8 mouse cellular contexts compared by ENCODE assay signal in genomic region chr16:32876831-32877230, GRCm38 (mm10). TPM values are rescaled to one million over a fixed set of nuclear protein-coding genes. Genes with fewer than 3 reads are reported as not detected.
DNase-seq lines count a peak whose midpoint lies in the region; ATAC-seq and TF ChIP-seq lines count a peak whose summit lies in the region.

No protein-coding gene starts in this region.

- peak overlapping the region; percentile 66 for H3K4me3 ChIP-seq in lung, adult 2 months (replicated peaks; ENCODE audit: extremely low read depth, low read depth, low read length)
- H3K4me3 ChIP-seq in embryonic facial prominence, embryonic 15.5 days (replicated peaks), result peak overlapping the region; percentile 78
- H3K4me3 ChIP-seq in limb, embryonic 10.5 days, result peak overlapping the region; percentile 89
- H3K4me3 ChIP-seq in neural tube, embryonic 12.5 days, result peak overlapping the region; percentile 88

- no peak overlapping the region for H3K27ac ChIP-seq in embryonic facial prominence, embryonic 15.5 days (replicated peaks)
- no peak overlapping the region for H3K27ac ChIP-seq in limb, embryonic 10.5 days
- no peak overlapping the region for H3K27ac ChIP-seq in neural tube, embryonic 12.5 days

- no peak for TF ChIP-seq POLR2A in lung, adult 2 months (IDR thresholded peaks at IDR 0.05; ENCODE audit: borderline replicate concordance, extremely low read depth, low read depth, low read length)

- H3K27me3 ChIP-seq in embryonic facial prominence, embryonic 15.5 days, result no peaks in the 10 kb centered on the region
- no peaks in the 10 kb centered on the region for H3K27me3 ChIP-seq in limb, embryonic 10.5 days (ENCODE audit: low read depth, poor library complexity, severe bottlenecking)
- no peaks in the 10 kb centered on the region for H3K27me3 ChIP-seq in neural tube, embryonic 12.5 days (replicated peaks)

- no peak for ATAC-seq in embryonic facial prominence, embryonic 15.5 days (ENCODE audit: insufficient number of reproducible peaks, low FRiP score, low TSS enrichment, low read depth)
- no peak for ATAC-seq in neural tube, embryonic 12.5 days (ENCODE audit: low FRiP score, low read depth)
- ATAC-seq in activated CD4-positive, CD25-positive, alpha-beta regulatory T cell, adult 4 months, result no peak

- no peak for DNase-seq in lung, adult 2 months
- DNase-seq in lung, postnatal 25 days (ENCODE audit: low spot score), result no peak
- DNase-seq in limb, embryonic 10.5 days (ENCODE audit: low spot score), result no peak
- DNase-seq in layer of hippocampus, adult 11-12 months (ENCODE audit: low spot score), result no peak
- no peak for DNase-seq in spleen, postnatal 4 days (ENCODE audit: low spot score in 2 of 2)

- TF ChIP-seq CTCF in lung, adult 2 months (IDR thresholded peaks at IDR 0.05; ENCODE audit: insufficient read depth, low read length), result no peak

- H3K4me2 ChIP-seq in embryonic facial prominence, embryonic 15.5 days (replicated peaks), result peak overlapping the region; percentile 74
- H3K4me2 ChIP-seq in neural tube, embryonic 12.5 days (replicated peaks), result peak overlapping the region; percentile 82

- H3K4me1 ChIP-seq in lung, adult 2 months (ENCODE audit: control insufficient read depth, insufficient read depth, low read length), result peaks cover 6% of the 10 kb centered on the region; the same call in 1 of the 2 replicates
- peaks cover 13% of the 10 kb centered on the region for H3K4me1 ChIP-seq in embryonic facial prominence, embryonic 15.5 days
- H3K4me1 ChIP-seq in limb, embryonic 10.5 days, result peaks cover 14% of the 10 kb centered on the region
- peaks cover 16% of the 10 kb centered on the region for H3K4me1 ChIP-seq in neural tube, embryonic 12.5 days

- H3K9ac ChIP-seq in embryonic facial prominence, embryonic 15.5 days, result no peak overlapping the region
- H3K9ac ChIP-seq in neural tube, embryonic 12.5 days, result peak overlapping the region; percentile 88; the same call in 1 of the 2 replicates

- 9% methylated on average over 9 of the region's 9 CpGs for WGBS in lung, adult 2 months
- 17% methylated on average over 9 of the region's 9 CpGs for WGBS in embryonic facial prominence, embryonic 15.5 days
- WGBS in limb, embryonic 10.5 days, result 42% methylated on average over 9 of the region's 9 CpGs
- 38% methylated on average over 9 of the region's 9 CpGs for WGBS in neural tube, embryonic 12.5 days

- no peaks in the 10 kb centered on the region for H3K9me3 ChIP-seq in embryonic facial prominence, embryonic 15.5 days (replicated peaks)
- H3K9me3 ChIP-seq in limb, embryonic 10.5 days (replicated peaks), result no peaks in the 10 kb centered on the region
- no peaks in the 10 kb centered on the region for H3K9me3 ChIP-seq in neural tube, embryonic 12.5 days

- H3K36me3 ChIP-seq in embryonic facial prominence, embryonic 15.5 days, result no peaks in the 10 kb centered on the region
- H3K36me3 ChIP-seq in limb, embryonic 10.5 days, result peaks cover 7% of the 10 kb centered on the region
- H3K36me3 ChIP-seq in neural tube, embryonic 12.5 days, result no peaks in the 10 kb centered on the region

RNA-seq across cellular contexts. Expression of gene Fyttd1, which starts 0.5 kb away (rescaled TPM):
- polyA plus RNA-seq in lung, adult 2 months (2012; rRNA removed), result 8.4 and 8.9 TPM in 2 replicates
- polyA plus RNA-seq in embryonic facial prominence, embryonic 15.5 days (2015; fragmentation: Nextera tagmentation; extraction: Ambion mirVana), result 90.0 and 99.3 TPM in 2 replicates
- 91.6 and 94.8 TPM in 2 replicates for polyA plus RNA-seq in limb, embryonic 10.5 days (2016; fragmentation: Nextera tagmentation; extraction: Ambion mirVana)
- 112 and 115 TPM in 2 replicates for polyA plus RNA-seq in neural tube, embryonic 12.5 days (2016; fragmentation: Nextera tagmentation; extraction: Ambion mirVana)
- polyA plus RNA-seq in activated CD4-positive, CD25-positive, alpha-beta regulatory T cell, adult 4 months (2017; shearing (Covaris generic)), result 10 to 100 TPM; 66.7 to 69.8 TPM

RNA-seq across cellular contexts. Expression of gene Rubcn, which starts 0.7 kb away (rescaled TPM):
- 34.3 and 47.6 TPM in 2 replicates for polyA plus RNA-seq in lung, adult 2 months (2012; rRNA removed)
- 22.8 and 23.7 TPM in 2 replicates for polyA plus RNA-seq in embryonic facial prominence, embryonic 15.5 days (2015; fragmentation: Nextera tagmentation; extraction: Ambion mirVana)
- polyA plus RNA-seq in limb, embryonic 10.5 days (2016; fragmentation: Nextera tagmentation; extraction: Ambion mirVana), result 16.2 and 17.6 TPM in 2 replicates
- polyA plus RNA-seq in neural tube, embryonic 12.5 days (2016; fragmentation: Nextera tagmentation; extraction: Ambion mirVana), result 25.3 and 28.0 TPM in 2 replicates
- 10 to 100 TPM in 1 of 2 experiments, 1 to 10 TPM in 1; 6.6 to 13.0 TPM for polyA plus RNA-seq in activated CD4-positive, CD25-positive, alpha-beta regulatory T cell, adult 4 months (2017; shearing (Covaris generic))

RNA-seq across cellular contexts. Expression of gene Lrch3, which starts 37.1 kb away (rescaled TPM):
- polyA plus RNA-seq in lung, adult 2 months (2012; rRNA removed), result 28.7 and 40.3 TPM in 2 replicates
- polyA plus RNA-seq in embryonic facial prominence, embryonic 15.5 days (2015; fragmentation: Nextera tagmentation; extraction: Ambion mirVana), result 20.5 and 22.2 TPM in 2 replicates
- 29.1 and 35.9 TPM in 2 replicates for polyA plus RNA-seq in limb, embryonic 10.5 days (2016; fragmentation: Nextera tagmentation; extraction: Ambion mirVana)
- polyA plus RNA-seq in neural tube, embryonic 12.5 days (2016; fragmentation: Nextera tagmentation; extraction: Ambion mirVana), result 45.4 and 46.6 TPM in 2 replicates
- 10 to 100 TPM; 20.5 to 21.4 TPM for polyA plus RNA-seq in activated CD4-positive, CD25-positive, alpha-beta regulatory T cell, adult 4 months (2017; shearing (Covaris generic))
